Mouse (Mus musculus): Measurements from ENCODE around the gene Col6a6. TPM values are rescaled to one million over a fixed set of nuclear protein-coding genes. Genes with fewer than 3 reads are reported as not detected.
"Not testable (repeated sequence)": the region's sequence is repeated elsewhere in the genome, so short reads cannot be mapped to it uniquely, and the experiment has no call there.

The Col6a6 gene
- total RNA-seq, 2 experiments from 2014 or later, result 3.0 to 3.5 TPM

DNA sequence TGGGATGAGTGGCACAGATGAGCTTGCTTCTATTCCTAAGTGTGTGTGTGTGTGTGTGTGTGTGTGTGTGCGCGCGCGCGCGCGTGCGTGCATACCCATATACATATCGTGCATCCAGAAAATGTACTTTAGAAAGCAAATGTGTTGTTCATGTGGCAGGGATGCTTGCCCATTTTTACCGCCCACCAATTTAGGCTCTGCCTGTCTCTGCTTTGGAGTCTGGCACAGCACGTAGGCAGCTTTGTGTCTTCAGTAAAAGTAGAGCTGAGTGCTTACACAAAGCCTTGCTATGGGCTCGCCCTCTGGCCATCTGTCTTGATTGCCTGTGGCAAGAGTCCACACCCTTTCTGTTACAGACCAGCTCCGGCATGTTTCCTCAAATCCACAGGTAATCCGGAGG is 135.5 kb downstream of the Col6a6 start:
- DNase-seq, result no peak
- intact Hi-C loops (cut with DNase I), result loop anchor here (2.0 to 5.0 kb wide), 3 partner anchors 166 to 345 kb away; no protein-coding TSS in a partner anchor

DNA sequence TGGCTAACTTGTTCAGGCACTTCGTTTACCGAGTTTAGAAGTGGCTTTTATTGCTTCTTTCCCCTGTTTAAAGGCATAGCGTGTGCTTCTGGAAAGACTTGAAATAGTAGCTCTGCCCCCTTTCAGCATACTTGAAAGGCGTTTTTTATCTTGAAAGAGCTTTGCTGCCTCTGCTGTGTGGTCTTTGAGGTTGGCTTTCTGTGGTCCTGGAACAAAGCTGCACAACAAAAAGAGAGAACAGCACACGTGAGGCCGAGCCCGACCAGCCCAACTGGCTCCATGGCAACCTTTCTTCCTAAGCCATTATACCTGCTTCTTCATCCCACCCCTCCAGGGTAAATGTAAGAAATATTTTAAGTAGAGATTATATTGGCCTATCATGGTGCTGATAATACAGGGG is 138.5 kb downstream of the Col6a6 start:
- DNase-seq, result no peak
- intact Hi-C loops (cut with DNase I), result no loop called here

DNA sequence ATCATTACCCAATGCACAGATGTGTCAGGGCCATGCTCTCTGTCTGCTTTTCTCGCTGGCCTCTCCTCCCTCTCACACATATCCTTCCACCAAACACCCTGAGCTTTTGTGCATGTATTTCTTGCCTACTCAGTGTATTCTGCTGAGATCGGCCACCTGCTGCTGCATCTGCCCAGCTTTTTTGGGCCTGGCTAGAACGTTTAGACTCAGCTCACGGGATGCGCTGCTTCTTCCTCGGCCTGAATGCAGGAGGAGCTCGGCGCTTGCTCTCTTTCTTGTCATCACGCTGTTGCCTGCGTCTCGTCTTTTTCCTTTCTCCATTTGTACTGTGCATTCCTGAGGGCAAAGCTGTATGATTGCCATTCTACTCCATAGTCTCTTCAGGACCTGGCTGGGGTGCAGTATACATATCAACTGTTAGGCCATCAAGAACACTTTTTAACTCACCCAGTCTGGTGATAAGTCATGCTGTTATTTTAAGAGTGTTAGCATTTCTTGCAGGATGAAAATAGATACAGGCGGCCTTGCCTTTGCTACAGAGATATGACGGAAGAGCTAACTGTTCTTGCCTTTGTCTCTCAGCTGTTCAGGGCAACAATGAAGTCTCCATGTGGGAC is 143.3 kb downstream of the Col6a6 start:
- intact Hi-C loops (cut with DNase I), result no loop called here
- DNase-seq, result no peak

DNA sequence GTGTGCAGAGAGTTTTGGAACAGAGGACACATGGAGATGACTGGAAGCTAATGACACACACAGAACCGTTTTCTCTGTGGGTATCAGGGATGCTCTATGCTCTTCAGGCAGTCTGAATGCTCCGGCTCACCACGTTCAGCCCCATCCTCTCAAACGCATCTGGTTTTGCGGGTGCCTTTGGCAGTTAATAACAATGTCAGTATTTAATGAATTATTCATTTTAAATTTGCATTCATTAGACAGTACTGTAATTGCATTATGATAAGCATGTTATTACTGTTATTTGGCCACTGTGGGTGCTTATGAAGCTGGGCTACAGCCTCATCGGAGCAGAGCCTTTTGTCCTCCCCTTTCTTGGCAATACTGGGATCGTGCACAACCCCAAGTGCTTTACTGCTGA is 146.6 kb downstream of the Col6a6 start:
- no peak for DNase-seq
- intact Hi-C loops (cut with DNase I), result no loop called here

DNA sequence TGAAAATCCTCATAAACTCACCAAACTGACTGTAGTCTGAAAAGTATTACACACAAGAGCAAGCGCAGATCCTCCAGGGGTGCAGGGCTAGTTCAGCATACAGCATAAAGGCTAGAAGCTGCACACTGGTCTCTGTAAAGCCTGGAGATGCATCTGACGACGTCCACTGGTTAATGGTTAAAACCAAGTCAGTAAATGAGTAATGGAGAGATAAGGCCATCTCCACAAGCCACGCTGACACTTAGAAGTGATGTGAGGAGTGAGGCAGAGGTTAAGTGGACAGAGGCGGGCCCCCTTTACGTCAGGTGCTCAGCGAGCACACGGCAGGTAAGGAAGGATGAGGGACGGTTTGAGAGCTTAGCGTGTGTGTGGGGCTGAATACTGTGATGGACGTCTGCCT is 152.0 kb downstream of the Col6a6 start:
- intact Hi-C loops (cut with DNase I), result no loop called here

DNA sequence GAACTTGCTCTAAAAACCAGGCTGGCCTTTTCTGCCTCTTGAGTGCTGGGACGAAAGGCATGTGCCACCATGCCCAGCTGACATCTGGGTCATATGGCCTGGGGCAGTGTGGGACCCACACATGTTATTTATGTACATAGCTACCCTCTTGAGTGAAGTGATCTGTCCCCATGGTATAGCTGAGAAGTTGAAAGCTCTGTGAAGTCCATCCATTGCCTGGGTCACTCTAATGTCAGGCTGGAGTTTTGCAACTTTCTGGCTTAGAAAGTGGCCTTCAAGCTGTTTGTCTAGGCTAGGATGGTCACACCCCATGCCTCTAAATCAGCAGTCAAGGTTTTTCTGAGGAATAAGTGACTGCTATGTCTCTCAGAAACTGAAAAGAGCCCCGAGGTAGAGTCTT is 155.9 kb downstream of the Col6a6 start:
- DNase-seq, result no peak
- intact Hi-C loops (cut with DNase I), result no loop called here

More for the DNA sequence above, 152.0 kb downstream of the Col6a6 start:
- DNase-seq, result no peak

DNA sequence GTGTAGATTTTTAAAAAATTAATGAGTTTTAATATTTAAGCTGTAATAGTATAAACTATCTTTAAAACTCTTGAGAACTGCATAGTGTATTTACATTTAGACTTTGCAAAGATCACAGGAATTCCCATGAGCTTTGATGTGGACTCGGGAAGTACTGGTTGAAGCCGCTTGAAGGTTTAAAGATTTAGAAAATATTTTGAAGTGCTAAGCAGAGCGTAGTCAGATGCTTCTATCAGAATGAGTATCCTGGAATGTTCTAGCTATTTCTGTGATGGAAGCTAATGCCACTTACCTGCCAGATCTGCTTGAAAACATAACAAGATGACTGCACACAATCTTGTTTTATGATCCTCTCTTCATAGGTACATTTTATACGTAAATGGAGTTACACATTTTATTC is 157.0 kb downstream of the Col6a6 start:
- intact Hi-C loops (cut with DNase I), result no loop called here
- no peak for DNase-seq

DNA sequence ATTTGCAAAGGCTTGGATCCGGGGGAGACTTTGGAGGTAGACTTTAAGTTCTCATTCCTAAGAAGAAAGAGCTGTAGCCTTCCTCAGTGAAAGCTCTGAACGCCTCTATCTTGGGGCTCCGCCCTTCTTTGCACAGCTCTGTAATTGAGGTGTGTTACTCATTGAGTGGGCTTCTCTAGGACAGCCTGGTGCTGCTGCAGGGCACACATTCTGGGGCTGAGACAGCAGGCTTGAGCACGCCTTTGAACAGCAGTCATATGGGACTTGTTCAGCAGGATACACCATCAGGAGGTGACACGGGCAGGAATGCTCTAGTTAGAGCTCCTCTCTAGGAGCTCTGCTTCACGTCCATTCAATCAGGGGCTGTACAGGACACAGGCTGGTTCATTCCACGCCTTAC is 162.7 kb downstream of the Col6a6 start:
- DNase-seq, result no peak
- intact Hi-C loops (cut with DNase I), result no loop called here

DNA sequence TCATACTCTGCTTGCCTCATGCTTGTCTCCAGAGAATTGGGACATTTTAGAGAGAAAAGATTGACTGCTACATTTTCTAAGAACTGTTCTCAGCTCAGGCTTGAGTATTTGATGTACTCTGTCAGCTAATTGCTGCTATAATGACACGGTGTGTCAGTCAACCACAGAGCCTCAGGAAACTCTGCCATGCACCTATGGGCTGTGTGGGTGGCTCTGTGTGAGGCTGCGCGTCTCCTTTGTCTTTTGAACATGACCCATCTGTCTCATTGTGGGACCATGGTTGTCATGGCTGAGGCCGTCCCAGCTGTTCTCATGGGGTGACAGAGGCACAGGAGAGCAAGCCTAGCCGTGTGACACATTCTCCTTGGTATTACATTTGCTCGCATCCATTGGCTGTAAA is 168.1 kb downstream of the Col6a6 start:
- intact Hi-C loops (cut with DNase I), result no loop called here
- DNase-seq, result no peak

DNA sequence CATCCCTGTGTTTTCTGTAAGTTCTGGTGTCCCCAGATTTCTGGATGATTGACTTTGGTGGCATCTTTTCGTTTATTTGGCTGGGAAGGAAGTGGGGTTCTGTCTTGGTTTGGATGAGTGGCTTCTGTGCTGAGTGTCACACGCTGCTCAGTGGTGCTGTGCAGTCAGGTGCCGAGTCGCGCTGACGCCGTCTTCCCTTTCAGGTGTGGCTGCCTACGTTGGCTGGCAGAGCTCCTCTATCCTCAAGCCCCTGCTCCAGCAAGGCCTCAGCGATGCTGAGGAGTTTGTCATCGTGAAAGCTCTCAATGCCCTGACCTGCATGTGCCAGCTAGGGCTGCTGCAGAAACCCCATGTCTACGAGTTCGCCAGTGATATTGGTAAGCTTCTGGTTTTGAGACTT is 169.7 kb downstream of the Col6a6 start:
- no peak for DNase-seq
- intact Hi-C loops (cut with DNase I), result no loop called here

DNA sequence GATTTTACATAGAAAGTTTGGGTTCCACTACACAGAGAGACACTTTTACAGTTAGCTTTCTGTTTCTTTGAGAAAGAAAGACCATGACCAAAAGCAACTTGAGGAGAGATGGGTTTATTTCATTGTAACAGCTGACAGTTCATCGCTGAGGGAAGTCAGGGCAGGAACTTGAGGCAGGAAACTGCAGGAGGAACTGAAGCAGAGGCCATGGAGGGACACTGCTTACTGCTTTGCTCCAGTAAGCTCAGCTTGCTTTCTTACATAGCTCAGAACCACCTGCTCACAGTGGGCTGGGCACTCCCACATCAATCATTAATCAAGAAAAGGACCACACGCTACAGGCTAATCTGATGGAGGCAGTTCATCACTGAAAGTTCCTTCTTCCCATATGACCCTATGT is 171.8 kb downstream of the Col6a6 start:
- DNase-seq, result no peak
- intact Hi-C loops (cut with DNase I), result no loop called here

DNA sequence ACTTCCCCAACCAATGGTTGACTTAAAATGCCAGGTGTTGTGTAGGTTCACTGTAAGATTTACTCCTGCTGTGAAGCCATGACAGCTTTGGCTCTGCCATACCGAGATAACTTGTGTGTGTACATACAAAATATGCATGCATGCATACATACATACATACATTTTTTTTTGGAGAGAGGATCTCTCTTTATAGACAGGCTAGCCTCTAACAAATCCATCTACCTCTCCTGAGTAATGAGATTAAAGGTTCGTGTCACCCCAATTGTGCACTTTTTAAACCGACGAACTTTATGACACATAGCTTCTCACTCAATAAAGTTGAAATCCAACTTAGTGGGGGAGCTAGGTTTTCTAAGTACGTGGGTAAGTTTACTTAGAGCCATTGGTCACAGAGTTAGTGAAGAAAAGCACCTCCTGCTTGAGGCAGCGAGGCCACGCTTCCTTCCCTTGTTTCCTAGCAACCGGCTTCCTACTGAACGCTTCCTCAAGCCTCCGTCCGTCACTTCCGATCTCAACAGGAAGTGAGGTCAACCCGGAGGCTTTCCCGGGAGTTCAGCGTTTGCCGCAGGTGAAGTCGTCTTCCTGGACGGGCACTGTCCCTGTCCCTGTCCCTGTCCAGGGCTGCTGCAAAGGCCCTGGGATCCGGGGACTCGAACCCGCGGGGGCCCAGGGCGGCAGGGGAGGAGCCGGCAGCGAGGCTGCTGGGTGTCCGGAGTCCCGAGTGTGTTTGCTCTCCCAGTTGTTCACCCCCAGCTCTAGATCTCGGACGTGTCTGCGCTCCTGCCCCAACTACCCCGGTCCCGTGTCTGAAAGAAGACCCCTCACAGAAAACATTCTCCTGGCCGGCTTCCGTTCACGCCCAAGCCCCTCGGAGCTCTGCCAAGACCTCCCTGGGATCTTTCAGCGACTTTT is 185.2 kb downstream of the Col6a6 start, which contains the start of gene Pik3r4:
Gene Pik3r4 (plus strand): TSS at position 519 of the 912 bp plus-strand sequence.
- intact Hi-C loops (cut with DNase I), result no loop called here
- peak; percentile 75 to 77 for DNase-seq

DNA sequence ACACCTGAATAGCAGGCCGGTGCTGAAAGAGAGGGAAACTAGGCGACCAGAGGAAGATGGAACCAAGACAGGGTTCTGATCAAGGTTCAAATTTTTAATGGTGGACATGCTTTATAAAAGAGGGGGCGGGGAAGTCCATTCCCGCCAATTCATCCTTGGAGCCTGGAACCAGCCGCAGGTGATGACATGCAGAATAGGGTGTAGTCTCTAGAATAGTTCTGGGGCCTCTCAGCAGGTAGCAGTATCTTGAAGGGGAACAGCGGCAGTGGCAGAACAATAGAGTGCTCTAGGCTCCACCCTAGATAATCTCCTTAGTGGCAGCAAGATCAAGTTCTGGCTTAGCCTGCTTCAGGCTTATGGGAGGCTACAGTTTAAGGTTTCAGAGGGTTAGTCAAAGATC is 186.6 kb downstream of the Col6a6 start:
- intact Hi-C loops (cut with DNase I); DNase-seq: not testable (repeated sequence)

Other genes starting within 250 kb of the Col6a6 start
- 10 to 100 TPM; 10.9 to 12.0 TPM for gene Pik3r4, start 185.2 kb downstream of the Col6a6 start, total RNA-seq (2021)
- gene Col6a5, start 132.5 kb upstream of the Col6a6 start, total RNA-seq (2021), result under 1 TPM; 0.13 to 0.35 TPM

Measured in gastrocnemius, postnatal 36 days (tissue).